Mouse (Mus musculus) forebrain, embryonic 14.5 days (tissue): Measurements from ENCODE around the gene BC030499. TPM values are rescaled to one million over a fixed set of nuclear protein-coding genes. Genes with fewer than 3 reads are reported as not detected.
A peak's percentile ranks its signal among the peaks of the same experiment; 100 is the strongest.

Source experiments
- ATAC-seq: fragments of 200-750 bp; cut with Nextera tagmentation; 2 replicates; pipeline ENCODE4 v1.8.0; 2017; ENCODE audit warnings: mild to moderate bottlenecking, moderate library complexity
- DNase-seq: peaks from one replicate; pipeline ENCODE4 v3.0.0-alpha.2; 2015; ENCODE audit warnings: low spot score
- H3K27ac ChIP-seq: fragments of 300-500 bp; sonication (generic); 2 replicates; pipeline ENCODE4 v1.5.1; 2014; ENCODE audit warnings: low read depth, mild to moderate bottlenecking, control low read depth, low read length, moderate library complexity
- H3K27me3 ChIP-seq: fragments of 300-500 bp; sonication (generic); replicated peaks from 2 replicates; pipeline ENCODE4 v1.6.1; 2014; ENCODE audit warnings: low read length, control low read depth, mixed read lengths; ENCODE audit not compliant: control insufficient read depth, insufficient read depth
- H3K36me3 ChIP-seq: fragments of 300-500 bp; sonication (generic); 2 replicates; pipeline ENCODE4 v1.6.1; 2014; ENCODE audit warnings: low read length, control low read depth; ENCODE audit not compliant: control insufficient read depth, insufficient read depth
- H3K4me1 ChIP-seq: fragments of 300-500 bp; sonication (generic); 2 replicates; pipeline ENCODE4 v1.6.1; 2014; ENCODE audit warnings: antibody characterized with exemption, low read length, control low read depth; ENCODE audit not compliant: control insufficient read depth, insufficient read depth
- H3K4me2 ChIP-seq: fragments of 300-500 bp; sonication (generic); 2 replicates; pipeline ENCODE4 v1.6.1; 2014; ENCODE audit warnings: mild to moderate bottlenecking, control low read depth, low read length
- H3K4me3 ChIP-seq: fragments of 300-500 bp; sonication (generic); 2 replicates; pipeline ENCODE4 v1.5.1; 2014; ENCODE audit warnings: low read depth, low read length, control low read depth
- H3K9ac ChIP-seq: fragments of 300-500 bp; sonication (generic); 2 replicates; pipeline ENCODE4 v1.6.1; 2014; ENCODE audit warnings: mild to moderate bottlenecking, low read length, control low read depth, moderate library complexity
- H3K9me3 ChIP-seq: fragments of 300-500 bp; sonication (generic); replicated peaks from 2 replicates; pipeline ENCODE4 v1.6.1; 2016; ENCODE audit warnings: low read length, control low read depth, mixed read lengths; ENCODE audit not compliant: control insufficient read depth
- WGBS: fragments of 180-500 bp; shearing (Covaris S2); extraction: QIAGEN DNeasy Blood & Tissue Kit; methylation state at CpG from one replicate; pipeline ENCODE4 v1.1.7; 2014; 5-methylcytosine and 5-hydroxymethylcytosine counted together
- polyA plus RNA-seq: library from polyadenylated mRNA; unstranded; fragments of >200 nt; fragmentation: Nextera tagmentation; extraction: Ambion mirVana; gene quantifications from 2 replicates; pipeline ENCODE4 v1.2.1, GENCODE M21; 2014

The BC030499 gene
- polyA plus RNA-seq, 1 experiment from 2014 or later = 0.19 TPM

- Histone ChIP-seq H3K9me3 (no peaks in the 10 kb centered on the region), H3K9ac (no peak overlapping the region), H3K36me3 (peaks cover 85% of the 10 kb centered on the region), H3K27me3 (no peaks in the 10 kb centered on the region), H3K27ac (no peak overlapping the region), H3K4me3 (no peak overlapping the region), H3K4me2 (no peak overlapping the region), H3K4me1 (no peaks in the 10 kb centered on the region)
- WGBS = 88% methylated on average over 7 of the region's 7 CpGs
- ATAC-seq (no peak), DNase-seq (no peak)
These were observed 1.4 kb upstream of the BC030499 start for GRCm38 (mm10) chr11:78289146-78289763.

GRCm38 (mm10) chr11:78294585-78294984, 3.9 kb downstream of the BC030499 start:
- no peaks in the 10 kb centered on the region for H3K27me3 ChIP-seq
- H3K27ac ChIP-seq = no peak overlapping the region
- no peak overlapping the region for H3K4me2 ChIP-seq
- no peak overlapping the region for H3K9ac ChIP-seq
- WGBS = 95% methylated on average over 6 of the region's 6 CpGs
- no peak for DNase-seq
- H3K36me3 ChIP-seq = peaks cover 35% of the 10 kb centered on the region
- ATAC-seq = no peak
- H3K4me1 ChIP-seq = no peaks in the 10 kb centered on the region
- H3K4me3 ChIP-seq = no peak overlapping the region
- no peaks in the 10 kb centered on the region for H3K9me3 ChIP-seq

- 69% methylated on average over 7 of the region's 7 CpGs for WGBS
- Histone ChIP-seq H3K9ac (peak overlapping the region; percentile 56), H3K4me3 (peak overlapping the region; percentile 66), H3K36me3 (peaks cover 21% of the 10 kb centered on the region), H3K27me3 (no peaks in the 10 kb centered on the region), H3K4me1 (peaks cover 2% of the 10 kb centered on the region; the same call in 1 of the 2 replicates), H3K9me3 (no peaks in the 10 kb centered on the region), H3K4me2 (peak overlapping the region; percentile 92), H3K27ac (peak overlapping the region; percentile 55; the same call in 1 of the 2 replicates)
- DNase-seq (no peak), ATAC-seq (peak; percentile 35; the same call in 1 of the 2 replicates)
These were observed 10.3 kb downstream of the BC030499 start for GRCm38 (mm10) chr11:78300917-78301316.

- peaks cover 2% of the 10 kb centered on the region; the same call in 1 of the 2 replicates for H3K4me1 ChIP-seq
- peak within 1 kb of the TSS; percentile 92 for H3K4me2 ChIP-seq
- peaks cover 23% of the 10 kb centered on the region for H3K36me3 ChIP-seq
- H3K9ac ChIP-seq = peak within 1 kb of the TSS; percentile 71
- H3K9me3 ChIP-seq = no peaks in the 10 kb centered on the region
- WGBS = under 1% methylated on average over 49 of the region's 49 CpGs
- ATAC-seq (peak; percentile 100), DNase-seq (peak; percentile 95)
- H3K27ac ChIP-seq = peak within 1 kb of the TSS; percentile 60
- H3K4me3 ChIP-seq = peak within 1 kb of the TSS; percentile 66
- no peaks in the 10 kb centered on the region for H3K27me3 ChIP-seq
These were observed 10.9 kb downstream of the BC030499 start, which contains the start of gene Spag5 for GRCm38 (mm10) chr11:78301357-78302084. Gene Spag5, plus strand, starts transcription at chr11:78301529.

- Histone ChIP-seq H3K9me3 (no peaks in the 10 kb centered on the region), H3K4me2 (no peak overlapping the region), H3K36me3 (peaks cover 45% of the 10 kb centered on the region), H3K27ac (no peak overlapping the region), H3K9ac (no peak overlapping the region), H3K27me3 (no peaks in the 10 kb centered on the region), H3K4me3 (no peak overlapping the region), H3K4me1 (peaks cover 2% of the 10 kb centered on the region; the same call in 1 of the 2 replicates)
- WGBS = 94% methylated on average over 4 of the region's 4 CpGs
- no peak for DNase-seq
- no peak for ATAC-seq
These were observed 14.6 kb downstream of the BC030499 start for GRCm38 (mm10) chr11:78305272-78305671.

- Histone ChIP-seq H3K27ac (no peak overlapping the region), H3K9ac (no peak overlapping the region), H3K4me1 (no peaks in the 10 kb centered on the region), H3K4me2 (no peak overlapping the region), H3K4me3 (no peak overlapping the region), H3K36me3 (peaks cover 71% of the 10 kb centered on the region), H3K27me3 (no peaks in the 10 kb centered on the region), H3K9me3 (no peaks in the 10 kb centered on the region)
- WGBS = 92% methylated on average over 8 of the region's 8 CpGs
- no peak for ATAC-seq
- DNase-seq = no peak
These were observed 20.3 kb downstream of the BC030499 start for GRCm38 (mm10) chr11:78310861-78311511.

- 100% methylated on average over 2 of the region's 2 CpGs for WGBS
- no peaks in the 10 kb centered on the region for H3K27me3 ChIP-seq
- no peak overlapping the region for H3K9ac ChIP-seq
- DNase-seq = no peak
- no peaks in the 10 kb centered on the region for H3K4me1 ChIP-seq
- no peak overlapping the region for H3K4me3 ChIP-seq
- no peak overlapping the region for H3K27ac ChIP-seq
- ATAC-seq = no peak
- peaks cover 82% of the 10 kb centered on the region for H3K36me3 ChIP-seq
- H3K9me3 ChIP-seq = no peaks in the 10 kb centered on the region
- H3K4me2 ChIP-seq = no peak overlapping the region
These were observed 23.0 kb downstream of the BC030499 start for GRCm38 (mm10) chr11:78313662-78314061.

GRCm38 (mm10) chr11:78318411-78318810, 27.8 kb downstream of the BC030499 start:
- 27% methylated on average over 2 of the region's 2 CpGs for WGBS
- ATAC-seq = no peak
- H3K36me3 ChIP-seq = peaks cover 79% of the 10 kb centered on the region
- H3K4me3 ChIP-seq = no peak overlapping the region
- no peak overlapping the region for H3K9ac ChIP-seq
- H3K27me3 ChIP-seq = no peaks in the 10 kb centered on the region
- peak; percentile 62 for DNase-seq
- H3K4me2 ChIP-seq = no peak overlapping the region
- peak overlapping the region; percentile 39; the same call in 1 of the 2 replicates for H3K27ac ChIP-seq
- H3K9me3 ChIP-seq = no peaks in the 10 kb centered on the region
- peaks cover 10% of the 10 kb centered on the region for H3K4me1 ChIP-seq
